Comparison of ENCODE assay signal across 18 mouse cellular contexts in genomic region chr13:75819898-75820297, GRCm38 (mm10). TPM values are rescaled to one million over a fixed set of nuclear protein-coding genes. Genes with fewer than 3 reads are reported as not detected.
DNase-seq lines count a peak whose midpoint lies in the region; ATAC-seq lines count a peak whose summit lies in the region.
"Had no signal": no experiment of that assay in that cellular context is flagged by ENCODE, and none has a peak within 500 bp of the region (broad histone marks: within the 10 kb centered on the region; RNA-seq: fewer than 3 reads in every experiment).

No protein-coding gene starts in this region.

- intact Hi-C loops in heart, postnatal 10 days (cut with DNase I) = no loop called here

- peak; percentile 75 for ATAC-seq in granulocyte monocyte progenitor cell, adult 5-6 weeks (replicated peaks; ENCODE audit: poor library complexity, severe bottlenecking)
- ATAC-seq in monocyte, adult 5-6 weeks (replicated peaks; ENCODE audit: insufficient number of reproducible peaks, low FRiP score, low TSS enrichment, poor library complexity, severe bottlenecking) = peak; percentile 70; the same call in 1 of the 2 replicates
- ATAC-seq: forebrain, postnatal 0 days; hindbrain, embryonic 16.5 days; inflammation-experienced regulatory T-cells, adult 6 months had no signal

- peak; percentile 6 for DNase-seq in heart, adult 11 months
- DNase-seq in heart, postnatal 10 days = no peak
- DNase-seq in 416B (ENCODE audit: low read depth) = peak; percentile 51
- no peak for DNase-seq in retina, embryonic 14.5 days (ENCODE audit: low spot score)
- no peak for DNase-seq in Muller cell, postnatal 12 days (ENCODE audit: inconsistent ontology term)
- no peak for DNase-seq in adrenal gland, postnatal 4 days (ENCODE audit: low spot score in 2 of 2)
- DNase-seq: adrenal gland, adult 8-10 months; adrenal gland, postnatal 36 days; cerebellum, adult 11 months; cerebellum, adult 9-10 months; cerebellum, postnatal 36 days; forebrain, postnatal 0 days; gastrocnemius, postnatal 36 days; heart, adult 2 months had no signal

RNA-seq across cellular contexts. Expression of gene Glrx, which starts 19.8 kb away (rescaled TPM):
- total RNA-seq in heart, postnatal 10 days (2021) = 10 to 100 TPM; 63.7 TPM
- total RNA-seq in granulocyte monocyte progenitor cell, adult 5-6 weeks (2014; fragmentation: Nextera tagmentation) = 143 and 158 TPM in 2 replicates
- 130 and 142 TPM in 2 replicates for total RNA-seq in granulocyte monocyte progenitor cell, adult 5-6 weeks (2017)
- total RNA-seq in monocyte, adult 5-6 weeks (2017) = 11.9 to 36.7 TPM (median 19.7 TPM) in 3 replicates
- total RNA-seq in adrenal gland, postnatal 4 days (2021) = 10 to 100 TPM; 26.9 to 28.1 TPM

Comparison
In these comparisons a context has a peak if more than half of its experiments do, and no peak if none do; other contexts are left out.
1. DNase-seq: peak in heart, adult 11 months (single experiment) and 416B (single experiment); none in heart, postnatal 10 days (0 of 2), retina, embryonic 14.5 days (single experiment), Muller cell, postnatal 12 days (single experiment) and adrenal gland, postnatal 4 days (0 of 2).